Mouse (Mus musculus) heart, adult 9 months (tissue): ENCODE measurements around the gene Elmo1.

Source experiments
- DNase-seq, 2 experiments: peaks; one replicate each; pipeline ENCODE4 v3.0.0; 2022; ENCODE audit warnings: low spot score in 2 of 2

Gene Elmo1

DNA sequence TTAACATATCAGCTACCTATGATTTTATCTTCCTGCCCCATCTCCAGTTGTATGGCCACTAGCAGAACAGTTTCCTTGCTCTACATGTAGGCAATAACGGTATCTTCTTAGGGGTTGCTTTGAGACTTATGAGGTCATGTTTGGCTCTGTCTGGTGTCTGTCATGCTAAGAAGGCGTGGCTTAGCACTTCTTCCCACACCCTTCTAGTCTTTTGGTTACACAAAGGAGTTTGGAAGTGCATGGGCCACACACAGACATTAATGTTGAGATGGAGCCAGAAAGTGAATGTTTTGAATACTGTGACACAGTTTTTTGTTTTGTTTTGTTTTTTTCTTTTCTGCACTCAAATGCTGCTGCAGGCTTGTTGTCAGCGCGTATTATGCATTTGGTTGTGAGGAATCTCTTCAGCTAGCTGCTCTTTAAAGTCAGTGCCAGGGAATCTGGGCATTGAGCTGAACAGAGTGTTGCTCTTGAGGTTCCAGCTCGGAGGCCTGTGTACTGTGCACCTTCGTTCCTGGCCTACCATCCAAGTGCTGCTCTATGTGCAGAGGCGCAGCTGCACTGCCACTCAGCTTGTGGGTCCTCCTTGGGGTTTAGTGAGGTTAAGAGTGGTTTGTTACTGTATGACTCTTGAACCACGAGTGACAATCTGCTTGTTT lies 31.1 kb downstream of the Elmo1 start:
- peak; percentile 52 to 67 for DNase-seq

DNA sequence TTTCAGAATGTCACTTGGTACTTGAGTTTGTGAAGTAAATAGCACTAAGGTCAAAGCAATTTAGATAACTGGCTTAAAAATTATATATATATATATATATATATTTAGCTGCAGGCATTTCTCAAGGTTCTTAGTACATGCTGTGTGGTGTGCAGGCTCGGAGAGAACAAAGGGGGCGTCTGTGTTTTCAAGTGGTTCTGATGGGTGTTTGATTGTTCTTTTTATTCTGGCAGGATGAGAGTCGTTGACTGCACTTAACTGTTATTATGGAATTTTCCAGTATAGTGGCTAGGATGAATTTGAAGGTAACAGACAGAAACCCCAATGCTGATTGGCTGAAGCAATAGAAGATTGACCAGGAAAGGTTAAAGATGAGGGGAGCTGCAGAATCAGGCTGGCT lies 33.6 kb downstream of the Elmo1 start:
- no peak for DNase-seq

DNA sequence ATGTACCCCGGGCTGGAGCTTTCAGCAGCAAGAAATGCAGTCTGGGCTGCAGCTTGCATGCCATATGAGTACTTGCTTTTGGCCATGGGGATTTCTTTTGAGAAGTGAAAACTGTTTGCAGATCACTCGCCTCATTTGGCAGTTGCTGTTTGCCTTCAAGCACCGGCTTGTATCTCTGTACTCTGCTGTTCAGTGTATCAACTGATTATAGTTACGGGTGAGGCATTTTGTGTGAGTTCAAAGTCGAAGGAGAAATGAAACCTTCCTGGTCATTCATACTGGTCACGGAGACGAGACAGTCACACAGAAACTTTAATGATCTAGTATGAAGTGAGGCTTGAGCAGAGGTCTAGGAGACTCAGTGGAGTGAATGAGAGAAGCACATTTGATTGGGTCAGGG lies 34.6 kb downstream of the Elmo1 start:
- no peak for DNase-seq

DNA sequence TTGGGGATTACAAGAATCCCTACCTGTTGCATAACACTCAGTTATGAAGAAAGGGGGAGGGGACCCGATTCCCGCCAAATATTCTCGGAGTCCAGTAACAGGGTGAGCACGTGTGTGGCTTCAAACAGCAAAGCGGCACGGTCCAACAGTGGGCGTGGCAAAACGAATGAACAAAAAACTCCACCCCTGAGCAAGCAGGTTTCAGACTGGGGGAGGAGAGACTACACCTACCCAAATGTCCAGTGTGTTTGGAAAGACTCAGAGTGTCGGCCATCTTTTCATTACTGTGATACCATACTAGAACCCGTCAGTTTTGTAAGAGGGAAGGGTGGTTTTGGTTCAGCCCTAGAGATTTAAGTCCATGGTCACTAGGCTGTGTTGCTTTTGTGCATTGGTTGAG lies 35.4 kb downstream of the Elmo1 start:
- DNase-seq: no peak

DNA sequence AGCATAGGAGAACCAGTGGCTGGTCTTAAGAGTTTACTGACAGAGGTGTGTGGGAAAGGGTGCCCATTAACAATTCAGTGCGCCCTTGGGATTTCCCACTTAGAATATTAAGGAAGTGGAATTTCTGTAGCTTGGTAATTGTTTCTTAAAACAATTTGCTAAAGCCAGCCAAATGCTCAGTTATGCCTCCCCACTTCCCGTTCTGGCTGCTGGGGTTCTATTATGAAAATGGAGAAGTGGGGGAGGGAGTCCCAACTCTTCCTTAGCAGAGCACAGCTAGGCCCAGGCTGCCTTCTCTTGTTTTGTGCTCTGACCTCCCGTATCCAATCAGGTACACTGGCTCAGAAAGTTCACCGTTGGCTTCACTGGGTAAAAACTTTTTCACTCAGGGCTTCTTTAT lies 37.2 kb downstream of the Elmo1 start:
- peak; percentile 43 to 67 for DNase-seq

DNA sequence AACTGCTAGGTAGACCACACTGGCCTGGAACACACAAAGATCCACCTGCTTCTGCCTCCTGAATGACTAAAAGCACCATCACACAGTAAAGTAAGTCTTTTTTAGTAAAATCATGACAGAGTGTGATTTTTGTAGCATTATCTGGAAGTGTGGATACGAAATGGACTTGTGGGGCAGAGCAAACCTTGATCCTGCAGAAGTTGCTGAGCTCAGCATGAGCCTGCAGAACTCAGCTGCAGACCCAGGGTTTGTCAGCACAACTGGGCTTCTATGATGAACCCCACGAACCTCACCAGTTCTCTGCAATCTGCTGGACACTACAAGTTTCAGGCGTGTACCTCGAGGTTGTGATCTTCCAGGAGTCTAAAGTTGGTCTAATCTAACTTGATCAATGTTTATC lies 37.7 kb downstream of the Elmo1 start:
- DNase-seq: no peak

DNA sequence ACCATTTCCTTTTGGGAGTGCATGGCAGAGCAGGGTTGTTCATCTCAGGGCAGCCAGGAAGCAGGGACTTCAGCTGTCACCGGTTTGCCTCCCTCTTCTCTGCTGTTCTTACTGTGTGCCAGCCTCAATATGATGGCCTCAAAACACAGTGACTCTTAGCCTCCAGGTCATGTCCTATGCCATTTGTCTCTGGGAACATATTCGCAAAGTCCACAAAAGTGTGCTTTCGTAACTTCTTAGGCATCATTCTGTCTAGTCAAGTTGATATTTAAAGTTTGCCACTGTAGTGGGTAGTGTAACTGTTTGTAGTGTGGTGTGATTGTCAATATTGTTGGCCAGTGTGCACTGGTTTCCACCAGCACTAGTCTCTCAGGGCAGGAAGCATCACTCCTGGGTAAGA lies 40.3 kb downstream of the Elmo1 start:
- DNase-seq: no peak

DNA sequence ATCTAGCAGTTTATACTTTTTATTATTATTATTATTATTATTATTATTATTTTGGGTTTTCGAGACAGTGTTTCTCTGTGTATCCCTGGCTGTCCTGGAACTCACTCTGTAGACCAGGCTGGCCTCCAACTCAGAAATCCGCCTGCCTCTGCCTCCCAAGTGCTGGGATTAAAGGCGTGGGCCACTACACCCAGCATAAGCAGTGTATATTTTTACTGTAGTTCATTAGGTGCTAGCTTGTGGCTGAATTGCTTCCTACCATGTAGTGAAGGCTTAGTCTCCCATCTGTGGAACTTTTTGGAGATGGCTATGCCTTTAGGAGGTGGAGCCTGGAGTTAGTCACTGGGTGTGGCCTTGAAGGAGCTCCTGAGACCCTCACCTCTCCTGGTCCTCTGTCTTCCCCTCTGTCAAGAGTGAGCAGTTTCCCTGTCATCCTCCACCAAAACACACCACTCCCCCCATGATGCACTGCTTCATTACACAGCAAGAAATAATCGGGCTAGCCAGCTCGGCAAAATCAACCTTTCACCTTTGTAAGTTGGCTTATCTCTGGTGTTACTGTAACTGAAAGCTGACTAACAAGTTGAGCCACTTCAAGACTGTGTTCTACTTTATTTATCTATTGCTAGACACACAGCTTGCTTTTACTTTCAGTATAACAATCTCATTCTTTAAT lies 41.1 kb downstream of the Elmo1 start:
- no peak for DNase-seq

DNA sequence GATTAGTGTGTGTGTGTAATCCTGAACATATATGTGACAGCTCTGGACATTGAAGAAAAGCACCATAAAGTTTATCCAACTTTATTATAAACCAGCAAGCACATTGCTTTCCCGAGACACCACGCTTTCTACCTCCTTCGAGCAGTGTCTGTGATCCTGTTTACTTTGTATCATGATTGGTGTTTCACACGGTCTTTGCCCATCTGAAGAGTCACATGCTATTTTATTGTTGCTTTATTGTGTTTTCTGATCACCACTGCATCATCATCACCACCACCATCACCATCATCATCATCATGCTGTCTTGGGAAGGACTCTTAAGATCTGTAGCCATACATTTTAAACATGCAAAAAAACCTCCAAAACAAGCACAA lies 41.6 kb downstream of the Elmo1 start:
- DNase-seq: no peak

DNA sequence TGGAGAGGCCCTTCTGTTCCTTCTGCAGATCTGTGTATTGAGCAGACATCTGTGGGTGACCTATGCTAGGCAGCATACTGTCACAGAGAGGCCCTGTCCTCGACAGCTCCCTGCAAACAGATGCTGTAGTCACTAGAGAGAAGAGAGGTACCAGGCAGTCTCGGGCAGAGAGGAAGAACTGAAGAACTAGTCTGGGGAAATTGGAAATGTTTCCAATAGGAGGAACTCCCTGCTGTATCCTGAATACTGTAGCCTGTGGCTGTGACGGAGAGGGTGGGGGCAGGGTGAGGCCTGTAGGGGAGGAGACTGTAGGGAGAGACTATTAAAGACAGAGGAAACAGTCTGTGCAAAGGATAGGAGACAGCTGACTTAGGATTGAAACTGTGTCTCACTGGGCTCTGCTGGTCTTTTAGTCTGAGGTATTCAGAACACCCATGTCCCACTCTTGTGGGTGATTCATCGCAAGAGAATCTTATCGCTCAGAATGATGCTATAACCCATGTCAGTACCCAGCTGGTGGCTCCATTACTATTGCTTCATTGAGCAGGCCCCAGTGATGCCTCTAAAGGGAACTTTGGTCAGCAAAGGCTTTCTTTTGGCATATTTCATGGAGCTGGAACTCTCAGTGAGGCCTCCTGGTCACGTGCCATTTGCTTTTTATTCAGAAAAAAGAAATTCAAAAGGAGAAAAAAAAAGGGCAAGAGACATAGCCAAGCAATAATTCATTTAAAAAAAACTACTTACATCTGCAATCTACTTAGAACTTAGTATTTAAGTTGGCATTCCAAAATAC lies 43.4 kb downstream of the Elmo1 start:
- peak; percentile 56 to 70 for DNase-seq

DNA sequence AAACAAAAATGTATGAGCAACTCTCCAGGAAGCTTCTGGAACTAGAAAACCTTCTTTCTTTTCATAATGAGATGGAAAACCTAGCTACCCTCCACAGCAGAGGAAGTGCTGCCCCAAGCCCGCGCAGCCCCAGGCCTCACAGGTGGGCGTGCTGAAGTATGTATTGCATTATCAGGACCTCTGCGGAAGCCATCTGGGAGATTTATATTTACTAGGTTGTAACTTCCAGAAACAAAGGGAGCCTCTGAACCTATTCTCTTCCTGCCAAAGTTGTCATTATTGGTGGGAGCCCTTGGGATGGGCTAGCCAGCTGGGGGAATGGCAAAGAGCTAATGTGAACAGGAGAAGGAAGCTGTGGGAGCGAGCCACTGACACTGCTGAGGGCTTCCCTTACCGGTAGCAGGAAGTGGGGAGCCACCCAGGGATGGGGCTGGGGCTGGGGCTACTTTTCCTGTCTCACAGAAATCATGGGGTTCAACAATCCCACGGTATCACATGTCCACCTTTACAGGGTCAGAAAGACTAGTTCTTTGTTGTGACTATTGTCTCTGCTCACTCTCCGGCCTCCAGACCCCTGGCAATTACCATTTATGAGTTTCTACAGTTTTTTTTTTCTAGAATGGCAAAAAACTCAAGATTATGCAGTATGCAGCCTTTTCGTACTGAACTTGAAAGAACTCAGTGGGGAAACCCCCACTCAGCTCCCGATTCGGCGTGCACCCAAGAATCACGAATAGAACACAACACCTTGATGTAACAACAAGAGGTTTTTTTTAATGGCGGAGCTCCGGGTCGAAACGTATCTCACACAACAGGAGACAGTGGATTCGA lies 44.2 kb downstream of the Elmo1 start:
- DNase-seq: peak; percentile 19 to 56

DNA sequence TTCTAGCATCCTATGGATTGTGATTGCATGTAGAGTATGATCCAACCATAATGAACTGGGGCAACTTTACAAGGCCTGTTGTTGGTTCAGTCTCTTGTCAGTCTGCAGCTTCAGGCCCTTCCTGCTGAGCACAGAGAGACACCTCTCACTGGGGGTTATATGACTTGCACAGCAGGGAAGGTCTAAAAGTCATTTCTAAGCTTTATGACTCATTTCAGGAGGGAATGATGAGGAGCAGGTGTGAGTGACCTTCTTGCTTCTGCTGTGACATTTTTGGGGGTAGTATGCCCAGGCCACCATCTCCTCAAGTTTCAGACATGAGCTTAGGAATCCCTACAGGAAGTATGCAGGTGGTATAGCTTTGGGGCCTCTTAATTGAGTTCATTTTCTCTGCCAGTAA lies 46.4 kb downstream of the Elmo1 start:
- no peak for DNase-seq

DNA sequence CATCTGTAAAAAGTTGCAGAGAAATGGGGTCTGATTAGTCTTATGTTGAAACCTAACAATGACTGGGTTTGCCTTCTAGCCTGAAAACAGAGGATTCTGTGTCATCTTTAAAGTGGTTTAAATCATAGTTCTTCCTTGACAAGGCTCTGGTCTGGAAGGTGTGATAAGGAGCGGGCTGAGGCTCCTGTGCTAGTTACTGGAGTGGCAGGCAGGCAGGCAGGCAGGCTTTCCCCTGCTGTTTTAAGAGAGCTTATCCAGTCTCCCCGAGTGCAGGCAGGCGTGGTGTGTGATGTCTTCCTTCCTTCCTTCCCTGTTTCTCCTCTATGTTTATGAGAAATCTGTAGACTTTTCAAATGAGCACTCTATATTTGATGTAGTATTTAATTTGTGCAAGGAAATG lies 48.1 kb downstream of the Elmo1 start:
- DNase-seq: no peak

DNA sequence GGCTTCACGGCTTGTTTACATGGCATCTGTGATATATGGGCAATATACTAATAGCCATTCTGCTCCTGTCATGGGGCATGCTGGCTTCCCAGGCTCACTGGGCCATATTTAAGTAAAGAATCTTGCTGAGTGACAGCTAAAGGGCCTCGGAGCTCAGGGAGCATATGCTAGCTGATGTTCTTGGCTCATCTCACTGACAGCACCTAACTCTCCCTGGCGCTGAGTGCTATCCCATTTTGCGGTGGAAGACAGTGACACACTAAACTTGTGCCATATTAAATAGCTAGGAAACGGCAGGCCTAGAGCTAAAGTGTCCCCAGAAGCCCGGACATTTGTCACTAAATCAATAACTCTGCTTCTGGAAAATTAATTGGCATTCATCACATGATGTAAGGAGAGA lies 48.7 kb downstream of the Elmo1 start:
- DNase-seq: no peak

DNA sequence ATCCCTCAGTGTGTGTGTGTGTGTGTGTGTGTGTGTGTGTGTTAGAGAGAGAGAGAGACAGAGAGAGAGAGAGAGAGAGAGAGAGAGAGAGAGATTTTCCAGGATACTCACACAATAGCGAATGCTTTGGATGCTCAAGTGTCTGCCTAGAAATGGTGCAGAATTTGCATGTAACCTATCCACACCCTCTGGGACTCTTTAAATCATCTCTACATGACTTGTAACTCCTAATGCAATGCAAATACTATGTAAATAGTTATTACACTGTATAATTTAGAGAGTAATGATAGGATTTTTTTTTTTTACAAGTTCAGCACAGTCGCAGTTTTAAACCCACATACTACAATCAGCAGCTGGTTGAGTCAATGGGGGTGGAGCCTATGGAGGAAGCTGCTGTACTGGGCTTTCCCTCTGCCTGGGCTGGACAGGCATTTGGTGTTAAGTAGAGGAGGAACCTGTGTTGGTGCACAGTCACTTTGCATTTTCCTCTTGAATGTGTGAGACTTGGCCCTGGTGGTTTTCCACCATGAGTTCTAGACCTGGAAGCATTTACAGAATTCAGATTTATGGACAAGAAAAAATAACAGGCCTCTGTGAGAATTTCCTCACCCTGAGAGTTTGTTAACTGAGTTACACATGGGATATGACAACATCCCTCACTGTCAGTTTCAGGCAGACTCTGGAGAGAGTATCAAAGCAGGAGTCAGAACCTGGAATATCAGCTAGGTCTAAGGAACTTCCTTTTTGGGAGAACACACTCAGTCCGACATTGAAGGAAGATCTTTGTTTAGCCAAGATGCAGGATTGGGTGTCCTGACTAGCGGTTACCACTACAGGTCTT lies 49.6 kb downstream of the Elmo1 start:
- DNase-seq: no peak

DNA sequence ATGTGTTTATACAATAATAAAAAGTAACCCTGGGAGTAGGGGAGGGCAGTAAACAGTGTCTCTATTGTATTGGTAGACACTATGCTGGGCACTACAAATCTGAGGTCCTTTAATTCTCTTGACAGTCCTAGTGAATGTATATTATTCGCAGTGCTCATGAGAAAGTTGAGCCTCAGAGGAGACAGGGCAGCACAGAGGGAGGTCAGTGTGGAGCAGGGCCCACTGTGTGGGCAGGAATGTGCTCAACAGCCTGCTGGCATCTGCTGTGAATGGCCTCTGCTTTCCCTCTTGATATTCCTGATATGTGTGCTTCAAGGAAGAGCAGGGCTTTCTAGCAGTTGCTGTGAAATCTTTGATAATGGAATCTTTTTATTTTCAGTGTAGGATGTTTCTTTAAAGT lies 52.2 kb downstream of the Elmo1 start:
- DNase-seq: no peak

DNA sequence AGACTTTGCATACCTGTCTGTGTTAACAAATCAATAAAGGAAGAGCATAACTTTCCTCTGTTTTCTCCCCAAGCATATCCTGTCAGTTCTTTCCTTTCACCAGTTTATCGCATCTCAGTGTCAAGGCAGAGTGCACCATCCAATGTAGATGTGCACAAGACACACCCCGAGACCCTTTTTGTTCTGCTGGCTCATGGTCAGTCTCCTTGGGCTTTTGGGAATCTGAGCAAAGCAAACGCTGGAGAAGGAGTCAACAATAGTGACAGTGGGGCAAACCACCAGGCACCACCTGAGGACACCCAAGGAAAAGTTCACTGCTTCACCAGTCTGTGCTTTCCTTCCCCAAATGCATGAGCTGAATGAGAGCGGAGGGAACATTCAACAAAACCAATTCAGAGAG lies 56.5 kb downstream of the Elmo1 start:
- DNase-seq: no peak

DNA sequence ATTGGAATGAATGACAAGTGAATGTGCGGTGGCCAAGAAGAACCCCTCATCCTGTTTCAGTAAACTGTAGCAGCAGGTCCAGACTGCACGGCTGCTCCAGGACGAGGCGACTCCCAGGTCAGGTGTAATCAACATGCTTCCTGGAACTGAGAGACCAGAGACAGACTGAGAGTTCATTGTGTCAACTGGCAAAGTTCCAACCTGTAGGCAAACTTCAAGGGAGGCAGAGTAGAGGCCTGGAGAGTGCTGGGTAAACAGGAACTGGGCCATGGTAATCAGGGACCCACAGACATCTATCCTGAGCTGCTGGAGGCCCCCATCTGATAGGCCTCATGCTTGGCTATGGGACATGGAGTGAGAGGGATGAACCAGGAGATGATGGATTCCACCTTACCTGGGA lies 57.3 kb downstream of the Elmo1 start:
- DNase-seq: no peak

DNA sequence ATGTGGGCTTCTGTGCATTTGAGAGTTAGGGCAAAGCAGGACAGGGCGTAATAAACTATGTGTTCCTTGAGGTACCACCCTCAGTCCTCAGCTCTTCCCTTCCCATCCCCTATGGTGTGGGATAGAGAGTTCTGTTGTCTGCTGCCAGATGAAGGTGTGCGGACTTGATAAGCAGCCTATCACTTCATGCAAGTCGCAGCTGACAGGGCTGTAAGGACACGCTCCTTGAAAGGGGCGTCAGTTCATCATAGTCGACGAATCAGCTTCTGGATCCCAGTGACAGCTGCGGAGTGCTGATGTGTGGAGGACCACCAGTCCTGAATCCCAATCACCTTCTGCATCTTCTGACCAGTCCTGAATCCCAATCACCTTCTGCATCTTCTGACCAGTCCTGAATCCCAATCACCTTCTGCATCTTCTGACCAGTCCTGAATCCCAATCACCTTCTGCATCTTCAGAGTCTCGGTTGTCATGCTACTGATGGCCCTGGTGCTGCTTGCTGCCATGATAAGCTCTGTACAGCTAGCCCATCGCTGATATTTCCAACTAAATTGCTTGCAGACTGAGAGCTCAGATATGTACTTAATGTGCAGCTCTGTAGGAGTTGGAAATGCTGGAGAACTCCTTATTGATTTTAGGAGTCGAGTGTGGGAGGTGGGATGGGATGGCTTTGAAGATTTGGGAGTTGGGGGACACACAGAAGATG lies 59.9 kb downstream of the Elmo1 start:
- no peak for DNase-seq

DNA sequence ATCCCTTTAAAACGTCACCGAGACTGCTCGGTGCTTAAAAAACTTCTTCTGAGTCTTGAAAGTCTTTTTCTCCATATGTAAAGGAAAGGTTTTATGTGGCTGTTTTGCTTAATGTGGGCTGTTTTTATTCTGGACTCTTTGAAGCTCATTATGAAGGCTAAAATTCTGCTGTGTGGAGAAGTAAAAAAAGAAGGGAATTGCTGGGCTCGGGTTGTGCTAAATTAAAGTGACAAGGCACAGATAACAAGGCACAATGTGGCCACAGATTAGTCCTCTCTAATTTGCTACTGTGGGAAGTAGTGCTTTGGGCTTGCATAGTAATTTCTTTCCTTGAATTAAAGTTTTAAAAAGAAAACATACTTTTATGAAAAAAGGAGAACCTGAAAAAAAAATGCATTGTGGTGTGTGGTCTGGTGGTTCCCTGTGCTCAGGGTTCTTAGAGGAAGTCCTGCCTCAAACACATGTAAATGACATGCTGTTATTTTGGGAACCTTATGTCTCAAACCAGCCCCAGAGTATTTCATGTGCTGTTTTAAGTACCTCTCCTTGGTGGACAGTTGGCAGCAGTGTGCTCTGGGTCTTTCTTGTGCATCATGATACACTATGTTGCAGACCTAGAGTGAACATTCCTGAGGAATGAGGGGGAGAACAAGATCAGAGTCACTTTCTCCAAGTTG lies 61.0 kb downstream of the Elmo1 start:
- no peak for DNase-seq
